Mouse (Mus musculus): ENCODE measurements around the gene Zfp595. TPM values are rescaled to one million over a fixed set of nuclear protein-coding genes. Genes with fewer than 3 reads are reported as not detected.
"Not testable (repeated sequence)": the region's sequence is repeated elsewhere in the genome, so short reads cannot be mapped to it uniquely, and the experiment has no call there.

Zfp595 gene
- polyA plus RNA-seq, 1 experiment from 2014 or later: 1.5 TPM

DNA sequence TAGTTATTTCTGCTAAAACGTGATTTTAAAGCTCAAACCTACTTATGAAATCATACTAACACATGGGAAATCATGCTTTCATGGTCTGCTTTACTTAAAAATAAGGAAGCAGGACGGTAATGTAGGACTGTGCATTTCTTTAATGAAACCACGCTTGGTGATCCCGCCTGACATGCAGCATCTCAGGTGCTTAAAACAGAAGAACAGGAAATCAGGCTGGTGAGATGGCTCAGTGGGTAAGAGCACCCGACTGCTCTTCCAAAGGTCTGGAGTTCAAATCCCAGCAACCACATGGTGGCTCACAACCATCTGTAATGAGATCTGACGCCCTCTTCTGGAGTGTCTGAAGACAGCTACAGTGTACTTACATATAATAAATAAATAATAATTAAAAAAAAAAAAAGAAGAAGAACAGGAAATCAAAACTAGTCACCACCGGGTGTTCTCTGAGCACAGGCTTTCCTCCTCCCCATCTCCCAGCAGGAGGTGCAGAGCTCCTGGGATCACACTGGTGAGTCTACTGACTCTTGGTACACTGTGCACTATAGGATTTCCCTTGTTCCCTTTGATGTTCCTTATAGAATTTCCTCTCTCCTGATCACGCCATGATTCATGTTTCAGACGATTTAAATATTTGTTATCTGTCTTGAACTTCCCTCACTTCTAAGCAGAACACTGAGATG lies 62.8 kb downstream of the Zfp595 start:
- not testable (repeated sequence) for H3K4me1 ChIP-seq; H3K36me3 ChIP-seq; H3K9me3 ChIP-seq; H3K27me3 ChIP-seq; H3K27ac ChIP-seq (replicated peaks)
- peak; percentile 64 for ATAC-seq (ENCODE audit: low FRiP score, low read depth)
- WGBS: 51% methylated on average over 8 of the region's 9 CpGs
- Histone ChIP-seq H3K4me2 (replicated peaks) (peak overlapping the region; percentile 74), H3K4me3 (peak overlapping the region; percentile 75), H3K9ac (replicated peaks) (peak overlapping the region; percentile 69; the same call in 1 of the 2 replicates)

DNA sequence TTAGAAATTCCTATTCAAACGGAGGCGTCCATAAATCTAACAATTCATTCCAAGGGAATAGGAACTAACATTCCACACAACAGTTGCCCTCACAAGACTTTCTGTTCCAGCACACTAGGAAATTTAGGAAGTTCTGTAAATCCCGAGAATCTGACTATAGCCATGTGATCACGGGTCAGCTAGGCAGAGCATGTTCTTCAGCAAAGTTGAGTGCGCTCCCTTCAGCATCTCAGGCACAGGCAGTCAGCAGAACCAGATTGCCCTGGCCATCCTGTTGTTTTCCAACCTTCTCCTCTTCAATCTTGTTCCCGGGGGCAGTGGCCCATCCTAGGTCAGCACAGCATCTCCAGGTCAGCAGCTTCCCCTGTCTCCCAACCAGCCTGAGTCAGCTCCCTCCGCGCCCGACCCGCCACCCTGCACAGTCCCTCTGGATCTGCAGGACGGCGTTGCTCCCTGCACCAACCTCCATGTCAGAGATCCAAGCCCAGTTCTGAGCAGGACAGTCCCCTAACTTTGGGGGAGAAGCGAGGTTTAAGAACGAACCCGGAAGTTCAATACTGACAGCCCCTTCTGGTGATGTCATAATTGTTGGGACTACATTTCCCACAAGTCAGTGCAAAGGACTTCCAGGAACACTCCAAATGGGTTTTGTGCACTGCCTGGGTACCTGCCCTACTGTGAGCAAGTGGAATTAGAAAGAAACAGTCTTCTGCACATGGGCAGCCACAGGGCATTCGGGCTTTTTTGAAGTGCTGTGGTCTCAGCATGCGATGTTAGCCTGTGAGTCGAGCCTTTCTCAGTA lies 63.6 kb downstream of the Zfp595 start:
- Histone ChIP-seq H3K4me3 (peak overlapping the region; percentile 75), H3K4me1 (0 out of 2 replicates have a peak, but pooled peaks cover 3% of the 10 kb centered on the region), H3K36me3 (0 out of 2 replicates have a peak, but pooled peaks cover 6% of the 10 kb centered on the region), H3K4me2 (replicated peaks) (peak overlapping the region; percentile 74), H3K27me3 (no peaks in the 10 kb centered on the region), H3K9me3 (peaks cover 7% of the 10 kb centered on the region; the same call in 1 of the 2 replicates), H3K27ac (replicated peaks) (no peak overlapping the region), H3K9ac (replicated peaks) (peak overlapping the region; percentile 69)
- WGBS: 9% methylated on average over 18 of the region's 18 CpGs
- ATAC-seq (ENCODE audit: low FRiP score, low read depth): peak; percentile 99

Other genes starting within 250 kb of the Zfp595 start
- gene Zfp708, start 234.6 kb downstream of the Zfp595 start, polyA plus RNA-seq (2016; fragmentation: Nextera tagmentation; extraction: Ambion mirVana): 7.7 and 8.6 TPM in 2 replicates
- 2.3 and 3.1 TPM in 2 replicates for gene Gm28557, start 224.0 kb downstream of the Zfp595 start, polyA plus RNA-seq (2016; fragmentation: Nextera tagmentation; extraction: Ambion mirVana)
- gene Rslcan18, start 216.3 kb downstream of the Zfp595 start, polyA plus RNA-seq (2016; fragmentation: Nextera tagmentation; extraction: Ambion mirVana): 0.17 and 0.19 TPM in 2 replicates
- 2.7 and 2.8 TPM in 2 replicates for gene Zfp759, start 210.9 kb downstream of the Zfp595 start, polyA plus RNA-seq (2016; fragmentation: Nextera tagmentation; extraction: Ambion mirVana)
- 4.8 and 5.1 TPM in 2 replicates for gene Rsl1, start 159.4 kb downstream of the Zfp595 start, polyA plus RNA-seq (2016; fragmentation: Nextera tagmentation; extraction: Ambion mirVana)
- 0.83 and 1.7 TPM in 2 replicates for gene Zfp455, start 138.1 kb downstream of the Zfp595 start, polyA plus RNA-seq (2016; fragmentation: Nextera tagmentation; extraction: Ambion mirVana)
- 2.7 and 3.3 TPM in 2 replicates for gene Zfp458, start 54.1 kb downstream of the Zfp595 start, polyA plus RNA-seq (2016; fragmentation: Nextera tagmentation; extraction: Ambion mirVana)
- 0.41 and 0.71 TPM in 2 replicates for gene Zfp457, start 26.1 kb downstream of the Zfp595 start, polyA plus RNA-seq (2016; fragmentation: Nextera tagmentation; extraction: Ambion mirVana)
- 0.84 TPM in 1 of 2 replicates, not detected in the other for gene Gm28044, start 28.0 kb upstream of the Zfp595 start, polyA plus RNA-seq (2016; fragmentation: Nextera tagmentation; extraction: Ambion mirVana)
- gene Zfp953, start 28.0 kb upstream of the Zfp595 start, polyA plus RNA-seq (2016; fragmentation: Nextera tagmentation; extraction: Ambion mirVana): 0.94 and 0.98 TPM in 2 replicates
- gene Gm28041, start 43.2 kb upstream of the Zfp595 start, polyA plus RNA-seq (2016; fragmentation: Nextera tagmentation; extraction: Ambion mirVana): 0.29 TPM in 1 of 2 replicates, not detected in the other
- gene Zfp456, start 43.2 kb upstream of the Zfp595 start, polyA plus RNA-seq (2016; fragmentation: Nextera tagmentation; extraction: Ambion mirVana): 0.83 and 1.2 TPM in 2 replicates
- gene Zfp429, start 67.2 kb upstream of the Zfp595 start, polyA plus RNA-seq (2016; fragmentation: Nextera tagmentation; extraction: Ambion mirVana): 2.9 and 4.3 TPM in 2 replicates
- gene Zfp459, start 88.8 kb upstream of the Zfp595 start, polyA plus RNA-seq (2016; fragmentation: Nextera tagmentation; extraction: Ambion mirVana): 0.42 and 0.46 TPM in 2 replicates
- 6.0 and 6.8 TPM in 2 replicates for gene Zfp874a, start 119.1 kb upstream of the Zfp595 start, polyA plus RNA-seq (2016; fragmentation: Nextera tagmentation; extraction: Ambion mirVana)
- 2.0 and 2.7 TPM in 2 replicates for gene Zfp874b, start 151.7 kb upstream of the Zfp595 start, polyA plus RNA-seq (2016; fragmentation: Nextera tagmentation; extraction: Ambion mirVana)
- gene Zfp58, start 168.0 kb upstream of the Zfp595 start, polyA plus RNA-seq (2016; fragmentation: Nextera tagmentation; extraction: Ambion mirVana): 16.7 and 16.8 TPM in 2 replicates
- 0.22 and 0.46 TPM in 2 replicates for gene Gm26965, start 193.6 kb upstream of the Zfp595 start, polyA plus RNA-seq (2016; fragmentation: Nextera tagmentation; extraction: Ambion mirVana)
- gene Zfp87, start 193.6 kb upstream of the Zfp595 start, polyA plus RNA-seq (2016; fragmentation: Nextera tagmentation; extraction: Ambion mirVana): 32.7 and 36.7 TPM in 2 replicates
- 17.7 and 19.6 TPM in 2 replicates for gene Zfp748, start 221.3 kb upstream of the Zfp595 start, polyA plus RNA-seq (2016; fragmentation: Nextera tagmentation; extraction: Ambion mirVana)